Mouse (Mus musculus) ES-E14 (cell line): ENCODE data around the gene Ctsk.
"Not testable (repeated sequence)": the region's sequence is repeated elsewhere in the genome, so short reads cannot be mapped to it uniquely, and the experiment has no call there.

Source experiments
- CHD2 ChIP-seq: IDR thresholded peaks from 2 replicates; pipeline ENCODE4 v1.6.1; 2014; ENCODE audit warnings: mild to moderate bottlenecking, low read depth, low read length, inconsistent platforms
- HCFC1 ChIP-seq: IDR thresholded peaks from 2 replicates; pipeline ENCODE4 v1.6.1; 2012; ENCODE audit warnings: low read length, inconsistent platforms, borderline replicate concordance; ENCODE audit not compliant: insufficient read depth
- MAFK ChIP-seq: IDR thresholded peaks from 2 replicates; pipeline ENCODE4 v1.6.1; 2014; ENCODE audit warnings: mild to moderate bottlenecking, low read depth, low read length, inconsistent platforms; ENCODE audit not compliant: insufficient read depth
- ZC3H11A ChIP-seq: IDR thresholded peaks from 2 replicates; pipeline ENCODE4 v1.6.1; 2012; ENCODE audit warnings: low read depth, mild to moderate bottlenecking, inconsistent platforms, low read length, borderline replicate concordance

- not testable (repeated sequence) for TF ChIP-seq ZC3H11A, CHD2, MAFK, HCFC1
These were observed 42.1 kb downstream of the Ctsk start for GRCm38 (mm10) chr3:95541186-95541585.
